Comparison of ENCODE assay signal across 24 mouse cellular contexts in the genomic region with DNA sequence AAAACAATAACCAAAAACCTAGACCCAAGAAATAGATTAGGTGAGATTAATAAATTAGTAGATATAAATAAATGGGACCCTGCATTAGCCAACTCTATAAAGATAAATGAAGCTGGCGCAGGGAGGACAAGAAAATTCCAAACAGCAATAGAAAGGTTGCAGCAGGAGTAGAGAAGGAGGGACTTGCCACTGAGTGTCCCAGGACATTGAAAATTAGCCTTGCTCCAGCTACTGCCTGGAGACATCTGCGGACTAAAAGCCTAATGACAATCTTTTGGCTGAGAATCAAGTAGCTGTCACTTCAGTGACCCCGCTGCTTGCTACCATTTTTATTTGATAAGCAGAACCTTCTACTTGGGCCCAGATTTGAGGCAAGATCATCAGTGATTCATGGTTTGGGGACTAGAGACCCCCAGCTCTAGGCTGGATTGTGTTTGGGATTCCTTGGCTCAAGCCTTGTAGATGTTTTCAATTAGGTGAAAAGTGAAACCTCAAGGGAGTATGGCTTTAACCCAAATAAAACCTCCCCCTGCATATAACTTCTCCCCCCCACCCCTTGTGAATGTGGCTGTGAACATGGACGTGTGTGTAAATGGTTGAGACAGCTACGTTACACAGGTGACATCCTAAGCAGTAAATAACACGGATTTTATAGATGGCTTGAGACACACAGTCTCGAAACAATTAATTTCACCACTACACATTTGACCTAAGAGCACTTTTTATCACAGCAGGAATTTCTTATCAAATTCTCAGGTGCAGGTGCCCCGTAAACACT.
A peak's percentile ranks its signal among the peaks of the same experiment; 100 is the strongest.
DNase-seq lines count a peak whose midpoint lies in the region; ATAC-seq and TF ChIP-seq lines count a peak whose summit lies in the region.
"Had no signal": no experiment of that assay in that cellular context is flagged by ENCODE, and none has a peak within 500 bp of the region (broad histone marks: within the 10 kb centered on the region; RNA-seq: fewer than 3 reads in every experiment).

No protein-coding gene starts in this region.

- H3K9ac ChIP-seq in kidney, embryonic 14.5 days (ENCODE audit: low read depth, low read length): no peak overlapping the region
- no peak overlapping the region for H3K9ac ChIP-seq in lung, embryonic 16.5 days (ENCODE audit: low read length)
- H3K9ac ChIP-seq in embryonic facial prominence, embryonic 12.5 days: no peak overlapping the region
- no peak overlapping the region for H3K9ac ChIP-seq in limb, embryonic 13.5 days
- no peak overlapping the region for H3K9ac ChIP-seq in forebrain, embryonic 16.5 days (replicated peaks; ENCODE audit: low read depth, low read length)
- no peak overlapping the region for H3K9ac ChIP-seq in intestine, postnatal 0 days (ENCODE audit: low read depth, low read length)
- H3K9ac ChIP-seq: forebrain, postnatal 0 days; heart, embryonic 13.5 days had no signal

- H3K4me2 ChIP-seq in kidney, embryonic 14.5 days (replicated peaks; ENCODE audit: low read depth, low read length): no peak overlapping the region
- H3K4me2 ChIP-seq in lung, embryonic 16.5 days (ENCODE audit: low read depth, low read length): no peak overlapping the region
- no peak overlapping the region for H3K4me2 ChIP-seq in embryonic facial prominence, embryonic 12.5 days (replicated peaks)
- no peak overlapping the region for H3K4me2 ChIP-seq in limb, embryonic 13.5 days (replicated peaks)
- no peak overlapping the region for H3K4me2 ChIP-seq in forebrain, embryonic 16.5 days (ENCODE audit: low read length)
- no peak overlapping the region for H3K4me2 ChIP-seq in intestine, postnatal 0 days (replicated peaks; ENCODE audit: low read depth)
- H3K4me2 ChIP-seq: heart, embryonic 13.5 days; midbrain, embryonic 11.5 days had no signal

- no peak for TF ChIP-seq CTCF in intestine, postnatal 0 days (IDR thresholded peaks at IDR 0.05; ENCODE audit: low read depth)

- H3K36me3 ChIP-seq in kidney, embryonic 14.5 days (ENCODE audit: control insufficient read depth, insufficient read depth, low read length): no peaks in the 10 kb centered on the region
- no peaks in the 10 kb centered on the region for H3K36me3 ChIP-seq in lung, embryonic 16.5 days (ENCODE audit: control insufficient read depth, insufficient read depth, low read length)
- H3K36me3 ChIP-seq in embryonic facial prominence, embryonic 12.5 days: no peaks in the 10 kb centered on the region
- no peaks in the 10 kb centered on the region for H3K36me3 ChIP-seq in limb, embryonic 13.5 days
- H3K36me3 ChIP-seq in forebrain, embryonic 16.5 days (ENCODE audit: control insufficient read depth, insufficient read depth): no peaks in the 10 kb centered on the region
- H3K36me3 ChIP-seq in intestine, postnatal 0 days (ENCODE audit: control insufficient read depth, insufficient read depth): no peaks in the 10 kb centered on the region
- H3K36me3 ChIP-seq: forebrain, embryonic 10.5 days; heart, embryonic 13.5 days had no signal

- H3K9me3 ChIP-seq in kidney, embryonic 14.5 days (ENCODE audit: control insufficient read depth, low read length): peaks cover 8% of the 10 kb centered on the region; the same call in 1 of the 2 replicates
- peaks cover 3% of the 10 kb centered on the region; the same call in 1 of the 2 replicates for H3K9me3 ChIP-seq in lung, embryonic 16.5 days (ENCODE audit: control insufficient read depth, low read length)
- no peaks in the 10 kb centered on the region; the same call in 1 of the 2 replicates for H3K9me3 ChIP-seq in embryonic facial prominence, embryonic 12.5 days
- peaks cover 4% of the 10 kb centered on the region; the same call in 1 of the 2 replicates for H3K9me3 ChIP-seq in limb, embryonic 13.5 days
- H3K9me3 ChIP-seq in forebrain, embryonic 16.5 days (ENCODE audit: control insufficient read depth, low read length): no peaks in the 10 kb centered on the region; the same call in 1 of the 2 replicates
- H3K9me3 ChIP-seq in intestine, postnatal 0 days (ENCODE audit: control insufficient read depth): 0 out of 2 replicates have a peak, but pooled peaks cover 8% of the 10 kb centered on the region

- no peak overlapping the region for H3K4me3 ChIP-seq in kidney, embryonic 14.5 days (ENCODE audit: low read length)
- no peak overlapping the region for H3K4me3 ChIP-seq in lung, embryonic 16.5 days (ENCODE audit: low read length)
- H3K4me3 ChIP-seq in embryonic facial prominence, embryonic 12.5 days: no peak overlapping the region
- no peak overlapping the region for H3K4me3 ChIP-seq in limb, embryonic 13.5 days
- H3K4me3 ChIP-seq in forebrain, embryonic 16.5 days (replicated peaks; ENCODE audit: low read length): no peak overlapping the region
- no peak overlapping the region for H3K4me3 ChIP-seq in intestine, postnatal 0 days (ENCODE audit: low read depth, low read length)
- H3K4me3 ChIP-seq: forebrain, embryonic 10.5 days; heart, embryonic 13.5 days had no signal

- DNase-seq in kidney, adult 18-20 months: no peak
- no peak for DNase-seq in lung, adult 18-20 months
- DNase-seq: adrenal gland, postnatal 25 days; cerebellum, adult 9-10 months; forebrain, postnatal 0 days; gastrocnemius, postnatal 25 days; heart, adult 18-20 months; heart, postnatal 14 days; kidney, adult 2 months; kidney, postnatal 36 days; layer of hippocampus, postnatal 36 days; right cerebral cortex, postnatal 4 days; thymus, adult 18-20 months; thymus, postnatal 36 days had no signal

- no peaks in the 10 kb centered on the region; the same call in 1 of the 2 replicates for H3K27me3 ChIP-seq in kidney, embryonic 14.5 days (ENCODE audit: control insufficient read depth, insufficient read depth, low read length)
- H3K27me3 ChIP-seq in lung, embryonic 16.5 days (ENCODE audit: control insufficient read depth, insufficient read depth, low read depth, low read length): no peaks in the 10 kb centered on the region
- no peaks in the 10 kb centered on the region for H3K27me3 ChIP-seq in embryonic facial prominence, embryonic 12.5 days
- H3K27me3 ChIP-seq in limb, embryonic 13.5 days: peaks cover 15% of the 10 kb centered on the region; the same call in 1 of the 2 replicates
- H3K27me3 ChIP-seq in forebrain, embryonic 16.5 days (replicated peaks; ENCODE audit: control insufficient read depth, insufficient read depth, low read length): no peaks in the 10 kb centered on the region
- no peaks in the 10 kb centered on the region for H3K27me3 ChIP-seq in intestine, postnatal 0 days (replicated peaks; ENCODE audit: control insufficient read depth, insufficient read depth, low read length)
- H3K27me3 ChIP-seq: heart, embryonic 13.5 days had no signal

- peak; percentile 89 for ATAC-seq in kidney, embryonic 14.5 days (ENCODE audit: low FRiP score, low TSS enrichment)
- peak; percentile 73 for ATAC-seq in lung, embryonic 16.5 days (ENCODE audit: low read depth)
- ATAC-seq in embryonic facial prominence, embryonic 12.5 days (ENCODE audit: insufficient number of reproducible peaks, insufficient read depth, low FRiP score, low TSS enrichment): 0 out of 2 replicates have a peak, but pooled peaks have one; percentile 60
- ATAC-seq in limb, embryonic 13.5 days (ENCODE audit: low FRiP score, low read depth): peak; percentile 84
- ATAC-seq in forebrain, embryonic 16.5 days: no peak
- no peak for ATAC-seq in intestine, postnatal 0 days
- ATAC-seq: forebrain, postnatal 0 days; hindbrain, postnatal 0 days had no signal

- no peak overlapping the region for H3K27ac ChIP-seq in kidney, embryonic 14.5 days (ENCODE audit: low read depth, low read length)
- no peak overlapping the region for H3K27ac ChIP-seq in lung, embryonic 16.5 days (ENCODE audit: low read length)
- H3K27ac ChIP-seq in embryonic facial prominence, embryonic 12.5 days: no peak overlapping the region
- no peak overlapping the region for H3K27ac ChIP-seq in limb, embryonic 13.5 days
- no peak overlapping the region for H3K27ac ChIP-seq in forebrain, embryonic 16.5 days (ENCODE audit: low read length)
- no peak overlapping the region for H3K27ac ChIP-seq in intestine, postnatal 0 days (ENCODE audit: low read depth, low read length)
- H3K27ac ChIP-seq: forebrain, embryonic 10.5 days; heart, embryonic 13.5 days; hindbrain, postnatal 0 days had no signal

- 23% methylated on average over 8 of the region's 8 CpGs for WGBS in kidney, embryonic 14.5 days
- WGBS in lung, embryonic 16.5 days: 26% methylated on average over 8 of the region's 8 CpGs
- WGBS in embryonic facial prominence, embryonic 12.5 days: 57% methylated on average over 8 of the region's 8 CpGs
- 26% methylated on average over 8 of the region's 8 CpGs for WGBS in limb, embryonic 13.5 days
- WGBS in forebrain, embryonic 16.5 days: 76% methylated on average over 8 of the region's 8 CpGs
- WGBS in intestine, postnatal 0 days: 51% methylated on average over 8 of the region's 8 CpGs

- H3K4me1 ChIP-seq in kidney, embryonic 14.5 days (ENCODE audit: control insufficient read depth, insufficient read depth, low read length): no peaks in the 10 kb centered on the region; the same call in 1 of the 2 replicates
- peaks cover 8% of the 10 kb centered on the region for H3K4me1 ChIP-seq in lung, embryonic 16.5 days (replicated peaks; ENCODE audit: control insufficient read depth, insufficient read depth, low read length)
- H3K4me1 ChIP-seq in embryonic facial prominence, embryonic 12.5 days: peaks cover 5% of the 10 kb centered on the region; the same call in 1 of the 2 replicates
- peaks cover 15% of the 10 kb centered on the region for H3K4me1 ChIP-seq in limb, embryonic 13.5 days
- no peaks in the 10 kb centered on the region for H3K4me1 ChIP-seq in forebrain, embryonic 16.5 days (replicated peaks; ENCODE audit: control insufficient read depth, insufficient read depth, low read length)
- no peaks in the 10 kb centered on the region for H3K4me1 ChIP-seq in intestine, postnatal 0 days (replicated peaks; ENCODE audit: control insufficient read depth, insufficient read depth, low read length)
- H3K4me1 ChIP-seq: forebrain, embryonic 10.5 days had no signal

Comparison
In these comparisons a context has a peak if more than half of its experiments do, and no peak if none do; other contexts are left out.
1. ATAC-seq: peak in kidney, embryonic 14.5 days (single experiment), lung, embryonic 16.5 days (single experiment), embryonic facial prominence, embryonic 12.5 days (single experiment) and limb, embryonic 13.5 days (single experiment); none in forebrain, embryonic 16.5 days (single experiment) and intestine, postnatal 0 days (single experiment).